Mouse (Mus musculus) heart, postnatal 0 days (tissue): Measurements from ENCODE around the gene Sox1.

Experiments
- CTCF ChIP-seq: IDR thresholded peaks from 2 replicates; pipeline ENCODE4 v1.5.1; 2016; ENCODE audit warnings: antibody characterized with exemption, control low read depth, low read depth
- EP300 ChIP-seq: IDR thresholded peaks from 2 replicates; pipeline ENCODE4 v1.6.1; 2016; ENCODE audit warnings: antibody characterized with exemption, low read depth

DNA sequence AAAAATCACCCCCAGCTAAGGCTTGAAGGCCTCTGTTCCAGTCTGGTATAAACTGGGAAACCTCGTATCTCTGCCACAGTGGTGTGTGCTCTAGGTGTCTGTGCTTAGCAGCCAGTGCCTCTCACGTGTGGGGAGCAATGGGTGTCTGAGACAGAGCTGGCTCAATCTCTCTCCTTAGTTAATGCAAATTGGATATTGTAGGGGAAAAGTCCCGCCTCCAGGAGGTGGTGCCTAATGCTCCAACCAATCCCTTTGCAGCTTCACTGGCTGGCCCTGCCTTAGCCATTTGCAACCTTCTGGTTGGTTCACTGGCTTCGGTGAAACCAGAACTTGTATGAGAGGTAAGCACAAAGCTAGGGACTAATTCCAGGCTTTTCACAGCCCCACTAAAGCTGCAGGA, 43.9 kb downstream of the Sox1 start:
- TF ChIP-seq EP300: no peak
- no peak for TF ChIP-seq CTCF
